Mouse (Mus musculus): Measurements from ENCODE around the gene Lingo3.
"Not testable (repeated sequence)": the region's sequence is repeated elsewhere in the genome, so short reads cannot be mapped to it uniquely, and the experiment has no call there.

Gene Lingo3

DNA sequence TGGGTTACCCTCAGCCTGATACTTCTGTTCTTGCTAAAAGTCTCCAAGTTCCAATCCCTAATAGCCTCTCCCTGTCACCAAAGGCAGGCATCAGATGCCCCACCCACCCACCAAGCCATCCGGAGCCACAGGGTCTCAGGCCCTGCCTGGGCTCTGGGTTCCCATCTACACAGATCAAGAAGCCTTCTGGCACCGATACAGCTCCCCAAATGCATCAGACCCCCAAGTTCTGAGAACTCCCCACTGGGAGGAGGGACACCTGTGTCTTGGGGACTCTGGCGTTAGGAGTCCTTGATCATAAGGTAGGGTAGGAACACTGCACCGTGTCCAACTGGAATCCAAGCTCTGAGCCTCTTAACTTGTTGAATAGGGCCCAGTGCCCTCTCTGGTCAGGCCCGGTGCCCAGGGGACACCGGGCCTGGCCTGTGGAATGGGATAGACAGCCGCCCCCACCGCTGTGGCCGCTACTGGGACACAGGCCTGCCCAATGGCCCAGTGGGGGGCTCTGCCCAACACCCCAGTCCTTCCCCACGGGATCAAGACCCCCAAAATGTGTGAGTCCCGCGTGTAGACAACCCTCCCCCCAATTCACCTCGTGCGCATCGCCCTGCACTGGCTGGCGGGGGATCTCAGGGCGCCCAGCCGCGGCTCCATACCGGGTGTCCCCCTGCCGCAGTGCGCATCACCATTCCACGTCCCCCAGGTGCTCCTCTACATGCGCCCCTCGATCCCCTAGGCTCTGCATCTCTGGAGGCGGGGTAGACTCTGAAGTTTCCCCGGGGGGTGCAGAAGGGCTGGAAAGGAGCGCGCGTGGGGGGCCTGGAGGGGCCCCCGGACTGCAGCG lies 530 bp downstream of the Lingo3 start:
- DNase-seq, result no peak

- no peak for DNase-seq
These were observed 1.5 kb downstream of the Lingo3 start for GRCm38 (mm10) chr10:80842334-80842733.

DNA sequence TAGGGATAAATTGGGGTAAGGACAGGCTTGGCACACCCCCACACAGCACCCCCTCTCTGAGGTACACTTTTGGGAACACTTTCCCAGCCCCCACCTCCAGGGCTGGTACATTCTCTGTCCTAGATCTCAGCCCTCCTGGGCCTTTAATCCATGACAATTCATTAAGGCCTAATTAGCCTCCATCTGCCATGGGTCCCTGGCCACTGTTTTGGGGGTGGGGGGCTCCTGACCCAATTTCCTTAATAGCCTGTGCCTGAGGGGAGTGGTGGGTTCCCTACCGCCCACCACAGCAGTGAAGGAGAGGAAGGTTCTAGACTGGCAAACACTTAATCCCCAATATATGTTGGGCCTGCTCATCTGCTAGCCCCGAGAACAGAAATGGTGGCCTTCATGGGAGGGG lies 2.2 kb downstream of the Lingo3 start:
- DNase-seq, result no peak

DNA sequence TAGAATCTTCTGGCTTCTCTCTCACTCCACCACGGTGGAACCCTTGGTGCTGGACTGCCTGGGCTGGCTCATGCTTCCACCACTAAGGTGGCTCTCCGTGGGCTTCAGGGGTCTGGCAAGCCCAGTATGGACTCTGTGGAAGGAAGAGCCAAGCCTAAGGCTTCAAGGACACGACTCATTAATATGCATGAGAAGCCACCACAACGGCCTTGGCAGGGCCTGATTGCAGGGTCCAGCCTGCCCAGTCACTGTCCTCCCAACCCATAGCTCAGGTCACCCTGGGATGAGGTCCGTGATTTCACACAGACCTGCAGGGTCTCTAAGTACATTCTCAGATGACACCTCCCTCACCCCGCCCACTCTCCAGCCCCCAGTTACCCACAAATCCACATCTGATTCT lies 4.0 kb downstream of the Lingo3 start:
- DNase-seq, result no peak

GRCm38 (mm10) chr10:80838346-80838912 lies 5.4 kb downstream of the Lingo3 start:
- DNase-seq, result no peak

GRCm38 (mm10) chr10:80837827-80838226 lies 6.0 kb downstream of the Lingo3 start:
- DNase-seq, result no peak

DNA sequence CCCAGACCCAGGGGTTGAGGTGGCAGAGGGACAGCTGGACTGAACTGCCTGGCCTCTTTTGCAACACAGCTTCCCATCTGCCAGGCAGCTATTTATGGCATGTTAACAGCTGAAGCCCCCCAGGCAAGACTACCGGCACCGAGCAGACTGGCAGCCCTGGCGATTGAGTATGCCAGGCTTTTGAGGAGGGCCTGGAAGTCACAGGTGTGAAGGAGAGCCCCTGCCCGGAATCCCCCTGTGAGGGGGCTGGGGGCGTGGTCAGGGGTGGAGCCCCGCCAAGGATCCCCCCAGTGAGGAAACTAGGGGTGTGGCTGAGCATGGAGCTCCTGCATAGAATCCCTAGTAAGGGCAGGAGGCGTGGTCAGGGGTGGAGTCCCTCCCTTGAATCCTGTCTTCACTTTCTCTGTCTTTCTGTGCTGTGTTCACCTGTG lies 6.9 kb downstream of the Lingo3 start:
- DNase-seq, result no peak

DNA sequence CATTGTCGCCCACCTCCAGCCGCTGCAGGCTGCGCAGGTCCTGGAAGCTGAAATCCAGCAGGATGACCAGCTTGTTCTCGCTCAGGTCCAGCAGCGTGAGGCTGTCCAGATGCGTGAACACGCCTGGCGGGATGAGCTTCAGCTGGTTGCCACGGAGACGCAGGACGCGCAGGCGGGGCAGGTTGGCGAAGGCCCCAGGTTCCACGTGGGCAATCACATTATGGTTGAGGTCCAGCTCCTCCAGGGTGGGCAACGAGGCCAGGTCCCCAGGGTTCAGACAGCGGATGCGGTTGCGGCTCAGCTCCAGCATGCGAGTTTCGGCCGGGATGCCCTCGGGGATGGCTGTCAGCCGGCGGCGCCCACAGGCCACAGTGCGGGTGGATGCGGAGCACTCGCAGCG lies 8.2 kb downstream of the Lingo3 start:
- no peak for DNase-seq

DNA sequence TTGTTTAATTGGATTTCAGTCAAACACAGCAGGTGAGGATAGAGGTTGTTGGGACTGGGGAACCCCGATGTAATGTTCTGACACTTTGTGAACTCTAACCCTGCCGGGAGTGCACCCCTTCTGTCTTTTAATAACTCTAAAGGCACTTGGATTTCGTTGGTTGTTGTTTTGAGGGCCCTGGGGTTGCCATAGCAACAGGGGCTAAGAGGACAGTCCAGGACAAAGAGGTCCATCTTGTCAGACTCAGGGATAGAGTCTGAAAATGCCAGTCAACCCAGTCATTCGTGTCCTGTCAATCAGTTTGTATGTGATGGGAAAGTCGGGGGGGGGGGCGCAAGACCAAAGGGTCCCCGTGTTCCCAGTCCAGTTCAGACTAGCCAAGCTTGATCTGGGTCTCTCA lies 11.0 kb downstream of the Lingo3 start:
- no peak for DNase-seq

- DNase-seq, result peak; percentile 69
These were observed 12.7 kb downstream of the Lingo3 start for GRCm38 (mm10) chr10:80831136-80831535.

DNA sequence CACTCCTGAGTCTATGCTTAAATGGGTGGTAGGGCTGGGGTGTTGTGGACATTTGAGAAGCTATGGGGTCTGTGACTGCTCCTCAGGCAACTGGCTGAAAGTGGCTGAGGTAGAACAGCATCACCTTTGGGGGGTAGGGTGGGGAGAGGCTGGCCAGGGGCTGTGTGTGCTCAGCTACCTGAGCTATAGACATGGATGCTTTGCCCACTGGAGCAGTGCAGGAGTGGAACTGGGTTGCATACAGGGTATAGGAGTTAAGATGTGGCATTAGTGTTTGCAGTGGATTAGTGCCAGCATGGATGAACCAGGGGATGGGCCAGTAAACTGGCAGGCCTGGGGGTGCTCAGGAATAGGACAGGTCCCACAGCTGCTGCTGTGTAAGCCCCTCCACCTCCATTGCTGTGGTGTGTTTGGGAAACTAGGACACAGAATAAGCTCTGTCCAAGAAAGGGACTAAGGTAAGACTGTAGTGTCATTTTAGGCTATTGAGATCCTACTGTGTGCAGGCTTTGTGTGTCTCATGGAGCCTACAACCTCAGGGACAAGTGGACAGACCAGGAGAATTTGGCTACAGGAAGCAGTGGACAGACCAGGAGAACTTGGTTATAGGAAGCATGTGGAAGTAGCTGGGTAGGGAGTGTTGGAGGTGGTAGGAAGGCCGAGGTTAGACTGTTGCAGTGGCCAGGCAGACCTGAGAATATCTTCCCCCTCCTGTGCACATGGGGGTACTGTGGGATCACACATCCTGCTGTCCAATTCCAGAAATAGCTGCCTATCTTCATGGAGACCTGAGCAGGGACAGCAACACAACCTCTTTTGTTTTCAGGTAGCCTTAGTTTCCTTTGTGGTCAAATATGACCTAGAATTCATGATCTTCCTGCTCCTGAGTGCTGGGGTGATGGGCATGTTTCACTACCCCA lies 14.2 kb downstream of the Lingo3 start:
- DNase-seq, result no peak

DNA sequence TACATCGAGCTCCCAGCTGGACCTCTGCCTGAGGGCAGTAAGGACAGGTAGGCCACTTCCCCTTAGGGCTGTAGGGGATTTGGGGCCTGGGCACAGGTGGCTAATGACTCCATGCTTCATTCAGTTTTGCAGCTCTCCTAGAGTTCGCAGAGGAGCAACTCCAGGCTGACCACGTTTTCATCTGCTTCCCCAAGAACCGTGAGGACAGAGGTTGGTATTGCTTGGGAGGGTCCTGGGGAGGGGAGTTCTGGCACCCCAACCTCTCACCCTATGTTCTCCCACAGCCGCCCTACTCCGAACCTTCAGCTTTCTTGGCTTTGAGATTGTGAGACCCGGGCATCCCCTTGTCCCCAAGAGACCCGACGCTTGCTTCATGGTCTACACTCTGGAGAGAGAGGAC lies 15.3 kb downstream of the Lingo3 start:
- not testable (repeated sequence) for DNase-seq

GRCm38 (mm10) chr10:80827870-80828420 lies 15.9 kb downstream of the Lingo3 start:
- no peak for DNase-seq

- DNase-seq, result no peak
These were observed 16.6 kb downstream of the Lingo3 start for GRCm38 (mm10) chr10:80827063-80827869.

GRCm38 (mm10) chr10:80826151-80827062 lies 17.4 kb downstream of the Lingo3 start, which contains the start of gene Oaz1:
TSS of gene Oaz1 (plus strand) at chr10:80826656.
- DNase-seq, result peak; percentile 98

DNA sequence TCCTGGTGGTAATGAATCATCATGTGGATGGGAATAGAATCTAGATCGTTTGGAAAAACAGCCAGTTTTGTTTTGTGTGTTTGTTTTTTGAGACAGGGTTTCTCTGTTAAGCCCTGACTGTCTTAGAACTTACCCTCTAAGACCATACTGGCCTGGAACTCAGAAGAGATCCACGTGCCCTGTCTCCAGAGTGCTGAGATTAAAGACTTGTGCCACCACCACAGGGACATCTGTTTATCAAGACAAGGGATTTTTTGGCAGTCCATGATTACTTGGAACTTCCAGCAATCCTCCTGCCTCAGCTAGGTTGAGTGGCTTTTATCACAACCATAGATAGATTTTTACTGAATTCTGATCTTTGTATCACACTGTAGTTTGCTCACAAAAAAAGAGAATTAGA lies 19.0 kb downstream of the Lingo3 start:
- DNase-seq, result no peak

- no peak for DNase-seq
These were observed 19.8 kb downstream of the Lingo3 start for GRCm38 (mm10) chr10:80823847-80824643.

DNA sequence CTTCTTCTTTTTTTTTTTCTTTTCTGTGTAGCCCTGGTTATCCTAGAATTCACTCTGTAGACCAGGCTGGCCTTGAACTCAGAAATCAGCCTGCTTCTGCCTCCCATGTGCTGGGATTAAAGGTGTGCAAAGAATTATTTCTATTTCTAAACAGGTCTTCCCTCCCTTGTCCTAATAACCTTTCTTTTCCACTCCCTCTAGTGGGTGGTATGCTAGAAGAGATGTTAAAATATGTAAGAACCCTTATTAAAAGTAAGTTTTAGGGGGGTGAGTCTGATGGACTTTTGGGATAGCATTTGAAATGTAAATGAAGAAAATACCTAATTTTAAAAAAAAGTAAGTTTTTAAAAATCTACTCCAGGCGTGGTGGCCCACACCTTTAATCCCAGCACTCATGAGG lies 20.5 kb downstream of the Lingo3 start:
- no peak for DNase-seq

DNA sequence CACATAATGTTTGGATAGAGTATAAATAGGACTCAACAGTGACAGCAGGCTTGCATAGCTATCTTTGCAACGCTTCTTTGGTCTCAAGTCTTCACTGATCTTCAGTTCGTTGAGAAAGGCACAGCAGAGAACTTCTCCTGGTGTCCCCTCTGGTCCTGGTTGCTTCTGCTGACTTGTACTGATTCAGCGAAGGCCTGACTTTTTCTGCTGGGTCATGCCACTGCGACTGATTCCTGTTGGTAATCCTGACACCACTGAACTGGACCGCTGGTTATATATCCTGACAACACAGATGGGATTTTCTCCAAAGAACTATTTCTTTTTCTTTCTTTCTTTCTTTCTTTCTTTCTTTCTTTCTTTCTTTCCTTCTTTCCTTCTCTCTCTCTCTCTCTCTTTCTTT lies 21.3 kb downstream of the Lingo3 start:
- no peak for DNase-seq

DNA sequence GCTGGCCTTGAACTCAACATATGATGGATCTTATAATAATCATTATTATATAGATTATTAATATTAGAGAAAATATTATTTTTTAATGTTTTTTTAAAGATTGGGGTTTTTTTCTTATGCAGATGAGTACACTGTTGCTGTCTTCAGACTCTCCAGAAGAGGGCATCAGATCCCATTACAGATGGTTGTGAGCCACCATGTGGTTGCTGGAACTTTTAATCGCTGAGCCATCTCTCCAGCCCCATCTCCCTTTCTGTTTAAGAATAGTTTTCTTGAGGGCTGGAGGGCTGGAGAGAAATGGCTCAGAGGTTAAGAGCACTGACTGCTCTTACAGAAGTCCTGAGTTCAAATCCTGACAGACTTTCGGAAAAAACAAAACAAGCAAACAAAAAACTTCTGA lies 21.8 kb downstream of the Lingo3 start:
- DNase-seq, result peak; percentile 38
